9 mouse cellular contexts compared by ENCODE assay signal in genomic region chr16:33178278-33179074, GRCm38 (mm10). TPM values are rescaled to one million over a fixed set of nuclear protein-coding genes. Genes with fewer than 3 reads are reported as not detected.
DNase-seq lines count a peak whose midpoint lies in the region; ATAC-seq lines count a peak whose summit lies in the region.
"Had no signal": no experiment of that assay in that cellular context is flagged by ENCODE, and none has a peak within 500 bp of the region (broad histone marks: within the 10 kb centered on the region; RNA-seq: fewer than 3 reads in every experiment).

No protein-coding gene starts in this region.

- DNase-seq in heart, adult 18-20 months: peak; percentile 51 to 53
- no peak for DNase-seq in heart, embryonic 10.5 days (ENCODE audit: low spot score)
- DNase-seq in ES-CJ7 (ENCODE audit: low read depth, low spot score): peak; percentile 28
- peak; percentile 44 to 81 for DNase-seq in frontal cortex, adult 2 months (ENCODE audit: extremely low spot score in 1 of 2, low spot score in 1 of 2)
- DNase-seq in layer of hippocampus, postnatal 14 days (ENCODE audit: low spot score in 2 of 2): peak; percentile 61 to 83
- DNase-seq in Muller cell, postnatal 12 days (ENCODE audit: inconsistent ontology term): no peak
- DNase-seq: lung, embryonic 14.5 days had no signal

- WGBS in heart, embryonic 10.5 days: 65% methylated on average over 17 of the region's 17 CpGs
- WGBS in neural tube, embryonic 14.5 days: 51% methylated on average over 17 of the region's 17 CpGs
- WGBS in kidney, embryonic 14.5 days: 69% methylated on average over 17 of the region's 17 CpGs

- H3K4me2 ChIP-seq in neural tube, embryonic 14.5 days (ENCODE audit: low read depth, low read length): peak overlapping the region; percentile 11; the same call in 1 of the 2 replicates
- no peak overlapping the region for H3K4me2 ChIP-seq in kidney, embryonic 14.5 days (replicated peaks; ENCODE audit: low read depth, low read length)
- H3K4me2 ChIP-seq: lung, embryonic 14.5 days had no signal

- no peaks in the 10 kb centered on the region for H3K9me3 ChIP-seq in heart, embryonic 10.5 days
- H3K9me3 ChIP-seq in neural tube, embryonic 14.5 days (ENCODE audit: control insufficient read depth, low read length): no peaks in the 10 kb centered on the region
- H3K9me3 ChIP-seq in kidney, embryonic 14.5 days (ENCODE audit: control insufficient read depth, low read length): no peaks in the 10 kb centered on the region

- no peak for ATAC-seq in neural tube, embryonic 14.5 days (ENCODE audit: low read depth)
- no peak for ATAC-seq in kidney, embryonic 14.5 days (ENCODE audit: low FRiP score, low TSS enrichment)

- H3K4me3 ChIP-seq in heart, embryonic 10.5 days: no peak overlapping the region
- H3K4me3 ChIP-seq in neural tube, embryonic 14.5 days (ENCODE audit: low read depth, low read length): no peak overlapping the region
- no peak overlapping the region for H3K4me3 ChIP-seq in kidney, embryonic 14.5 days (ENCODE audit: low read length)

- H3K27ac ChIP-seq in heart, embryonic 10.5 days: no peak overlapping the region
- peak overlapping the region; percentile 55 for H3K27ac ChIP-seq in neural tube, embryonic 14.5 days (ENCODE audit: low read depth, low read length)
- no peak overlapping the region for H3K27ac ChIP-seq in kidney, embryonic 14.5 days (ENCODE audit: low read depth, low read length)

- no peaks in the 10 kb centered on the region for H3K27me3 ChIP-seq in heart, embryonic 10.5 days (ENCODE audit: insufficient read depth, poor library complexity, severe bottlenecking)
- no peaks in the 10 kb centered on the region for H3K27me3 ChIP-seq in neural tube, embryonic 14.5 days (ENCODE audit: control insufficient read depth, insufficient read depth, low read length)
- no peaks in the 10 kb centered on the region for H3K27me3 ChIP-seq in kidney, embryonic 14.5 days (ENCODE audit: control insufficient read depth, insufficient read depth, low read length)

- peaks cover 6% of the 10 kb centered on the region; the same call in 1 of the 2 replicates for H3K4me1 ChIP-seq in heart, embryonic 10.5 days
- H3K4me1 ChIP-seq in neural tube, embryonic 14.5 days (ENCODE audit: control insufficient read depth, insufficient read depth, low read length): 0 out of 2 replicates have a peak, but pooled peaks cover 5% of the 10 kb centered on the region
- no peaks in the 10 kb centered on the region for H3K4me1 ChIP-seq in kidney, embryonic 14.5 days (ENCODE audit: control insufficient read depth, insufficient read depth, low read length)

- no peak overlapping the region for H3K9ac ChIP-seq in neural tube, embryonic 14.5 days (replicated peaks; ENCODE audit: low read depth, low read length)
- no peak overlapping the region for H3K9ac ChIP-seq in kidney, embryonic 14.5 days (ENCODE audit: low read depth, low read length)
- H3K9ac ChIP-seq: lung, embryonic 14.5 days had no signal

- no peaks in the 10 kb centered on the region for H3K36me3 ChIP-seq in heart, embryonic 10.5 days
- H3K36me3 ChIP-seq in neural tube, embryonic 14.5 days (ENCODE audit: control insufficient read depth, insufficient read depth, low read length): no peaks in the 10 kb centered on the region
- H3K36me3 ChIP-seq in kidney, embryonic 14.5 days (ENCODE audit: control insufficient read depth, insufficient read depth, low read length): no peaks in the 10 kb centered on the region

RNA-seq across cellular contexts. Expression of gene Osbpl11, which starts 6.4 kb away (rescaled TPM):
- total RNA-seq in heart, adult 18-20 months (2021): 10 to 100 TPM; 19.0 to 20.6 TPM
- 15.9 and 18.1 TPM in 2 replicates for polyA plus RNA-seq in heart, embryonic 10.5 days (2016; fragmentation: Nextera tagmentation; extraction: Ambion mirVana)
- 10.5 and 10.8 TPM in 2 replicates for polyA plus RNA-seq in frontal cortex, adult 2 months (2012; rRNA removed)
- total RNA-seq in layer of hippocampus, postnatal 14 days (2021): 10 to 100 TPM; 22.2 to 24.5 TPM
- 15.1 and 21.6 TPM in 2 replicates for polyA plus RNA-seq in neural tube, embryonic 14.5 days (2014; fragmentation: Nextera tagmentation; extraction: Ambion mirVana)
- 12.0 and 18.9 TPM in 2 replicates for polyA plus RNA-seq in kidney, embryonic 14.5 days (2014; fragmentation: Nextera tagmentation; extraction: Ambion mirVana)

Comparison
In these comparisons a context has a peak if more than half of its experiments do, and no peak if none do; other contexts are left out.
1. DNase-seq: peak in heart, adult 18-20 months (2 of 2), ES-CJ7 (single experiment), frontal cortex, adult 2 months (2 of 2) and layer of hippocampus, postnatal 14 days (2 of 2); none in heart, embryonic 10.5 days (single experiment) and Muller cell, postnatal 12 days (single experiment).